Mouse (Mus musculus) megakaryocyte, adult 5-6 weeks (primary cell): ENCODE data around the gene Fyn. TPM values are rescaled to one million over a fixed set of nuclear protein-coding genes. Genes with fewer than 3 reads are reported as not detected.

ENCODE experiments used
- ATAC-seq: 2 replicates; pipeline ENCODE4 v1.8.0; 2016; ENCODE audit warnings: mild to moderate bottlenecking, inconsistent platforms; ENCODE audit not compliant: poor library complexity, severe bottlenecking
- total RNA-seq, 2 experiments: library from RNA; stranded (forward) in 1 of 2; stranded (reverse) in 1 of 2; fragments of 153-499, 151-499 nt in 1 of 2; fragments of 221-1000, 200-1000 nt in 1 of 2; gene quantifications; 2 replicates each; pipeline versions ENCODE4 v1.2.3 to v1.2.4; 2015 to 2017

Fyn gene
- total RNA-seq, 2 experiments from 2014 or later, result 19.5 to 28.9 TPM

DNA sequence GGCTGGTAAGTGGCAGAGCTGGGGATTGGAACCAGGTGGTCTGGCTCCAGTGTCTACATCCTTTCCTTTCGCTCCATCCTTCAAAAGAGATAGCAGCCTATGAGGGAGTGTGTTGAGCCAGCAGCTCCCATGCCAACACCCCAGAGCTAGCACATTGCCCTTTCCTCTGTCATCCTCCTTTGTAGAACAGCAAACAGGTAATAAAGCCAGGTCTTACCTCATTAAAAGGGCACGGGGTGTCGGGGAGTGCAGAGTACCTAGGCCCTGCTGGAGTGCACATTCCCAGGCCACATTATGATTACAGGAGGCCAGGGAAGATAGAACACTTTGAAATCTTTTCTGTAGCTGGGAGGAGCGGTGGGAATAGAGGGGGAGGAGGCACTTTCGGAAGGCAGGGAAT is 8.6 kb downstream of the Fyn start:
- no peak for ATAC-seq

- ATAC-seq, result no peak
Observed at GRCm38 (mm10) chr10:39378025-39378603, 9.5 kb downstream of the Fyn start.

DNA sequence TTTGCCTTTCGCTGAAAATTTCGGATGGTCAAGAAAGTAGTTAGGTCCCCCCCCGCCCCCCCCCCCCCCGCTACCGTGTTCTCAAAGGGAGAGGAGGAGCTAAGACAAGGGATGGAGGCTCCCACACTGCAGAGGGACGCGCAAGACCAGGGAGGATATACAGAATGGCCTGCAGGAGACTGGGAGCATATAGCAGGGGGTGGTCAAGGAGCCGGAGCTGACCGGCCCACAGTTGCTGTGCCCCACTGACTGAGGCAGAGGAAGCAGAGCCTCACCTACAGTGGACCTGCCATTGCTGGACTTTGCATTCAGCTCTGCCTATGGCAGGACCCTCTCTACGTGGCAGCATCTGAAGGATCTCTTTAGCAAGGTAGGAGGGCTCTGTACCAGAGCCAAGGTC is 10.6 kb downstream of the Fyn start:
- no peak for ATAC-seq

DNA sequence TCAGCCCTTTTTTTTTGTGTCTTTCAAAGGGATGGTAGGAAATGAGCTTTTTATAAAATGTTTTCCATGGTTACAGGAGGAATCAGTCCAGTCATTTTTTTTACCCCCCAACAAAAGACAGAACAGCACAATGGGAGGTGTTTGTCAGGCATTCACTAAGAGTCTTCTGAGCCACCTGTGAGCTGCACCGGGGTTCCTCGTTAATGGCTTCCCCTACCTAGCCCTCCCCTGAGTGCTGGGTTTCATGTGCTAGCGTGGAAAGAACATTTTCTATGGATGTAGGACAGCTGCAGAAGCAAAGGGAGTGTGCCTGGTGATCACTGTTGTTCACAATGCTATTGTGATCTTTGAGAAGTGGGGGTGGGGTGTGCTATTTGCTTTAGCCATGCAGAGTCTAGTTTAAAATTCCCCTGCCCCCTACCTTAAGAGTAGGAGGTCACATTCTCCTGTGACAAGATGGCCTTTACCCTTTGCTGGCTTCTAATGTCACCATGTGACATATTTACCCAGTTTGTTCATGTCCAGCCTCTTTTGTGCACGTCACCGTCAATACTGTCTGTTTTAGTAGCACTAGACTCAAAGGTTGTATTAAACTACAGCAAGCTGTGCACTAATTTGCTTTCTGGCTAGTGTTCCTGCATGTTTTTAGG is 11.2 kb downstream of the Fyn start:
- ATAC-seq, result no peak

DNA sequence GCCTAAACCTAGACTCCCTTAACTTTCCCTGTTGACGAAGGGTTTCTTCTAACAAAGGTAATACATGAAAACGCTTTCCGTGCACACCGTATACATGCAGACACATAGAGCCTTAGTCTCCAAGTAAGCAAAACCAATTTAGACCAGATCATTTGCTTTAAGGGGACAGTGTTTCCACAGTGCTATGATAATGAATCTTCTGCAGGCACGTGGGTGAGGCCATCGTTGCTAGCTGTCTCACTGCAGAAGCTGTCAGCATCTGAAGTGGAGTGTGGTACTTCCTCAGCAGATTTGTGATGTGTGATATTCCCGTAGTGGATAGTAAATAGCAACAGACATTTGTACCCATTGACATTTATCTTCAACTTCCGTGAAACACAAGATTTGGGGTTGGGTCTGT is 16.6 kb downstream of the Fyn start:
- ATAC-seq, result no peak

DNA sequence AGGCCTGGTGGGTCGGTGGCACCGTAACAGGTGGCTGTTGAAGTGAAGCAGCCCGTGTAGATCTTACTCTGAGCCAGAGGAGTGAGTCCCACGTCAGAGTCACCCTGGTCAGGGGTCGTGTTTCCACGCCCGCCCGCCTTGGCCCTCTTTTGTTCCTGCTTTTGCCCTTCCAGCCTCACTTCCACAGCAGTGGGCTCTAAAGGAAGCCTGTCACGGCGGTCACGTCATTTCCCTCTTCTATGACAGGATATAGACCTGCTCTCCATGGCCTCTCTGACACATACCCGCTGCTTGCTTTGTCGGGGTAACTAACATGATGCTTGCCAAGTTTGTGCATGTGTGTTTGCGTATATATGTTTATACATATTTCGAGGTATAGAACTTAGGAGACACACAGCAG is 17.5 kb downstream of the Fyn start:
- peak; percentile 18; the same call in 1 of the 2 replicates for ATAC-seq

GRCm38 (mm10) chr10:39387024-39387423 is 18.4 kb downstream of the Fyn start:
- no peak for ATAC-seq

DNA sequence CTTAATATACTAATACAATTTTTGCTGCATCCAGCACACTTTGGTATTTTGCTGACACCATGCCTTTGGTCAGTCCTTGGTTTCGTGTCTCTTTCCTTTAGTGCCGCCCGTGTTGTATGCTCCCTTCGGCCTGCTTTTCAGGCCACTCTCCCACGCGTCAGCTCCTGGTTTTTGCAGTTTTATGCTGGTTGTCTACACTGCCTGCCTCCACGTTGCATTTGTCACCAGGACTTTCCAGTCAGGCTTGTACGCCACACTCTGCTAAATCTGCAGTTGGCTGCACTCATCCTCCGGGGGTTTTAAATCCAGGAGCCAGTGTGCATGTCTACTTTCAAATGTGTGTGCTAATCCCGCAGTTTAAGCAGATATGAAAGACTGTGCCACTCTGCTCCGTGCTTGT is 18.9 kb downstream of the Fyn start:
- no peak for ATAC-seq

DNA sequence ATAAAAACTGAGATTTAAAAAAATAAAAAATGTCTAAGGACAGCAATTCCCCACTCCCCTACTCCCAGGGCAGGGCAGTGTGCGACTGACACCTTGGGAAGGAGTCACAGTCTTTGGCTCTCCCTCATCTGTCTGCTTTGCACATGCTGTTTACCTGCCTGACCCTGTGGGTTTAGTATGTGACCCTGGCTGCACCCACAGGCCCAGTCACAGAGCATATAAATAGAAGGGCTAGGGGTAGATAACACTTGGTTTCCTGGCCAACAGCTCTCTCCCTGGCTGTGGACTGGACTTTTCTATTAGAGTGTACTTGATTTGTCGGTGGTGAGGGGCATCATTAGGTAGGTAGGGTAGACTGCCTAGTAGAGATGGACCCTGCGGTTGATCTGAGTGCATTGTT is 19.5 kb downstream of the Fyn start:
- no peak for ATAC-seq

GRCm38 (mm10) chr10:39389451-39389891 is 20.8 kb downstream of the Fyn start:
- ATAC-seq, result no peak

GRCm38 (mm10) chr10:39390541-39390940 is 21.9 kb downstream of the Fyn start:
- 0 out of 2 replicates have a peak, but pooled peaks have one; percentile 35 for ATAC-seq

DNA sequence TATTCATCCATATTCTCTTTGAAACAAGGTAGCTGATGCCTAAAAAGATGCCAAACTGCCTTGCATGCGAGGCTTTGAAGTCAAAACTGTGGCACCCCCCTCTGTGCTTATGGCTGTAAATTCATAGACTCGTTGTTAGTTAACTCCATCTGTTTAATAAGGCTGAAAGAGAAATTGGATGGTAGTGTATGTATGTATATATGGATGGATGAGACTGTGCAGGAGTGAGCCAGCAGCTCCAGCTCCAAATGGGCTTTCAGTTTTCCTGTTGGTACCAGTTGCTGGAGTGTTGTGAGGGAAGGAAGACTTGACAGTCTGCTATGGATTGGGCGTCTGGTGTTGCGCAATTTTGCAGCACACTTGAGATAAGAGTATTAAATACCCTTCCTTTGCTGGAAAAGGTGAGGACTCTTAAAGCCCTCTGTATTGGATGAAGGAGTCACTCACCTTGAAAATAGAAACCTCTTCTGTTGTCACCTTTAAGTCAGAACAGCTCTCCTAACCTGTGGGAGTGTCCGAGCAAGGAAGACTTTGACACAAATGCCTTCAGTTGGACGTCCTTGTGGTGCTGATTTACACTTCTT is 24.3 kb downstream of the Fyn start:
- ATAC-seq, result no peak

DNA sequence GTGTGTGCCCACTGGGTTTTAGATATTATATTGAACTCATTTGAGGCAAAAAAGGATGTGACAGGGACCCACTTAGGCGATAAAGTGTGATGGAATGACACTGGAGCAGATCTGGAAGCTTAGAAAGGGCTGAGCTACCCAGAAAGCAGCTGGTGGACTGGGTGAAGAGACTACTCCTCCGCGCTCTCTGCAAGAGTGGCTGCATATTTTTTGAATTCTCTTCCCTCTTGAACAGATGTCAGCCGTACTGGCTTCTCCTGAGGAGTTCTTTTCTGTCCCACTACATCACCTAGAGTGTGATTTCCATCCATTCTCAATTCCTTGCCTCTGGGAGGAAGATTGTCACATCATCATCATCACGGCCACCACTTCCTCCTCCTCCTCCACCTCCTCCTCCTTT is 26.9 kb downstream of the Fyn start:
- no peak for ATAC-seq

- ATAC-seq, result no peak
Observed at GRCm38 (mm10) chr10:39398924-39399323, 30.3 kb downstream of the Fyn start.

GRCm38 (mm10) chr10:39400155-39400554 is 31.5 kb downstream of the Fyn start:
- ATAC-seq, result no peak

- peak; percentile 66 for ATAC-seq
Observed at GRCm38 (mm10) chr10:39402487-39402886, 33.8 kb downstream of the Fyn start.

- no peak for ATAC-seq
Observed at GRCm38 (mm10) chr10:39403706-39404105, 35.1 kb downstream of the Fyn start.

- ATAC-seq, result no peak
Observed at GRCm38 (mm10) chr10:39404175-39404574, 35.5 kb downstream of the Fyn start.

- ATAC-seq, result no peak
Observed at GRCm38 (mm10) chr10:39405982-39406797, 37.5 kb downstream of the Fyn start.

- ATAC-seq, result no peak
Observed at GRCm38 (mm10) chr10:39406798-39407189, 38.1 kb downstream of the Fyn start.

DNA sequence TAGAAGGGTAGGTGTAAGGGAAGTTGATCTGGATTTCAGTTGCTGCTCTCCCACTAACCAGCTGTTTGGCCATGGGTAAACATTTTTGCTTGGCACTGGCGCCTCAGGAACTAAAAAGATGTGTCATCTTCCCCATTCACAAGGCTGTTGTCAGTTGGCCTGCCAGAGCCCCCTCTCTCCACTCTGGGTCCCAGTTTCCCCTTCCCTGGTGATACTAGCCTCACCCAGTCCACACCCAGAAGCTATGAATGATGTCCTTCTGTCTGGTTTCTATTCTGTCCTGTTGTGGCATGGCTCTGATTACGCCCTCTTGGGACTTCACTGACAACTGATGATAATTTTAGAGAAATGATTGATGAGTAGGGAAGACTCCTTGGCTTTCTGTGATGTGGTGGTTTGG is 38.9 kb downstream of the Fyn start:
- ATAC-seq, result peak; percentile 63

- ATAC-seq, result no peak
Observed at GRCm38 (mm10) chr10:39409602-39410001, 40.9 kb downstream of the Fyn start.
